Mouse (Mus musculus): Measurements from ENCODE around the gene Stx3. TPM values are rescaled to one million over a fixed set of nuclear protein-coding genes. Genes with fewer than 3 reads are reported as not detected.

Stx3 gene
- total and polyA plus RNA-seq, 3 experiments: 0.16 to 4.7 (median 1.4) TPM

GRCm38 (mm10) chr19:11813649-11814048 is 5.6 kb downstream of the Stx3 start:
- in situ Hi-C loops (cut with MboI; ENCODE audit: low pct_ligation_motif_present, low pct_unique_long_range_greater_than_20kb, low sequenced_read_pairs) (no loop called here), dilution Hi-C loops (cut with MboI; ENCODE audit: extremely low pct_ligation_motif_present, extremely low pct_unique_long_range_greater_than_20kb, low sequenced_read_pairs) (no loop called here)
- H3K27ac ChIP-seq (ENCODE audit: insufficient read depth, low read depth): no peak overlapping the region
- no peaks in the 10 kb centered on the region for H3K36me3 ChIP-seq (replicated peaks in 1 of 2; ENCODE audit: control insufficient read depth in 1 of 2, insufficient read depth in 1 of 2, low read length in 1 of 2)
- no peaks in the 10 kb centered on the region; a peak in 1 of 4 replicates for H3K4me1 ChIP-seq (ENCODE audit: control insufficient read depth in 1 of 2, insufficient read depth in 2 of 2)
- H3K27me3 ChIP-seq (replicated peaks): peaks cover 33% of the 10 kb centered on the region
- no peak overlapping the region for H3K9ac ChIP-seq (ENCODE audit: insufficient read depth, low read depth)
- H3K79me2 ChIP-seq (replicated peaks; ENCODE audit: control insufficient read depth, extremely low read depth, insufficient read depth, poor library complexity, severe bottlenecking): no peaks in the 10 kb centered on the region
- no peak overlapping the region for H3K4me3 ChIP-seq (replicated peaks in 1 of 3; ENCODE audit: low read depth in 2 of 3, low read length in 2 of 3, poor library complexity in 1 of 3)
- TF ChIP-seq NRF1 (IDR thresholded peaks at IDR 0.05; ENCODE audit: low read depth, low read length): no peak
- no peak for TF ChIP-seq SIN3A (IDR thresholded peaks at IDR 0.05; ENCODE audit: low read length)
- TF ChIP-seq EP300 (IDR thresholded peaks at IDR 0.05; ENCODE audit: low read length): no peak
- TF ChIP-seq MAZ (IDR thresholded peaks at IDR 0.05; ENCODE audit: low read depth, low read length): no peak
- no peak for TF ChIP-seq JUN (IDR thresholded peaks at IDR 0.05; ENCODE audit: insufficient read depth, low read depth, low read length)
- no peak for TF ChIP-seq NELFE (IDR thresholded peaks at IDR 0.05; ENCODE audit: low read depth, low read length)
- no peak for TF ChIP-seq IRF4 (IDR thresholded peaks at IDR 0.05; ENCODE audit: low read depth, low read length)
- no peak for TF ChIP-seq USF1 (IDR thresholded peaks at IDR 0.05; ENCODE audit: low read depth, low read length)
- no peak for TF ChIP-seq HCFC1 (IDR thresholded peaks at IDR 0.05; ENCODE audit: low read depth, low read length)
- TF ChIP-seq MEF2A (IDR thresholded peaks at IDR 0.05; ENCODE audit: borderline replicate concordance, low read depth, low read length): no peak
- TF ChIP-seq CTCF (conservative IDR thresholded peaks at IDR 0.05 in 1 of 2, IDR thresholded peaks at IDR 0.05 in 1 of 2; ENCODE audit: low read depth in 2 of 2, low read length in 2 of 2): no peak
- TF ChIP-seq MAFK (IDR thresholded peaks at IDR 0.05; ENCODE audit: insufficient replicate concordance, low read length): no peak
- TF ChIP-seq ZNF384 (IDR thresholded peaks at IDR 0.05; ENCODE audit: low read depth, low read length): no peak
- TF ChIP-seq POLR2AphosphoS2 (IDR thresholded peaks at IDR 0.05; ENCODE audit: low read depth, low read length): no peak
- TF ChIP-seq TCF12 (IDR thresholded peaks at IDR 0.05; ENCODE audit: low read depth, low read length): no peak
- no peak for TF ChIP-seq CHD1 (IDR thresholded peaks at IDR 0.05; ENCODE audit: low read depth, low read length)
- TF ChIP-seq UBTF (IDR thresholded peaks at IDR 0.05; ENCODE audit: low read depth, low read length): no peak
- no peak for TF ChIP-seq ETS1 (conservative IDR thresholded peaks at IDR 0.05; ENCODE audit: low read depth, low read length)
- H3K9me3 ChIP-seq (replicated peaks; ENCODE audit: low read length): no peaks in the 10 kb centered on the region
- no peak overlapping the region for H3K4me2 ChIP-seq (ENCODE audit: insufficient read depth, low read depth, poor library complexity, severe bottlenecking)
- no peak for DNase-seq (ENCODE audit: extremely low read depth)

- H3K4me1 ChIP-seq (ENCODE audit: control insufficient read depth in 1 of 2, insufficient read depth in 2 of 2): no peaks in the 10 kb centered on the region
- TF ChIP-seq PAX5 (IDR thresholded peaks at IDR 0.05; ENCODE audit: low read length): no peak
- TF ChIP-seq BHLHE40 (IDR thresholded peaks at IDR 0.05; ENCODE audit: low read depth, low read length): 0 out of 2 replicates have a peak, but pooled peaks have one; percentile 30
- H3K9ac ChIP-seq (ENCODE audit: insufficient read depth, low read depth): no peak overlapping the region
- H3K4me3 ChIP-seq (replicated peaks in 1 of 3; ENCODE audit: low read depth in 2 of 3, low read length in 2 of 3, poor library complexity in 1 of 3): no peak overlapping the region
- no peaks in the 10 kb centered on the region for H3K79me2 ChIP-seq (replicated peaks; ENCODE audit: control insufficient read depth, extremely low read depth, insufficient read depth, poor library complexity, severe bottlenecking)
- dilution Hi-C loops (cut with MboI; ENCODE audit: extremely low pct_ligation_motif_present, extremely low pct_unique_long_range_greater_than_20kb, low sequenced_read_pairs): no loop called here
- H3K4me2 ChIP-seq (ENCODE audit: insufficient read depth, low read depth, poor library complexity, severe bottlenecking): no peak overlapping the region
- DNase-seq (ENCODE audit: extremely low read depth): peak; percentile 1
- no peaks in the 10 kb centered on the region for H3K9me3 ChIP-seq (replicated peaks; ENCODE audit: low read length)
- peaks cover 28% of the 10 kb centered on the region for H3K27me3 ChIP-seq (replicated peaks)
- no peaks in the 10 kb centered on the region for H3K36me3 ChIP-seq (replicated peaks in 1 of 2; ENCODE audit: control insufficient read depth in 1 of 2, insufficient read depth in 1 of 2, low read length in 1 of 2)
- in situ Hi-C loops (cut with MboI; ENCODE audit: low pct_ligation_motif_present, low pct_unique_long_range_greater_than_20kb, low sequenced_read_pairs): no loop called here
- H3K27ac ChIP-seq (ENCODE audit: insufficient read depth, low read depth): no peak overlapping the region
Measured at GRCm38 (mm10) chr19:11813136-11813535, 6.1 kb downstream of the Stx3 start.

Measured in CH12.LX (cell line).